Mouse (Mus musculus) inflammation-experienced regulatory T-cells, adult 6 months (primary cell): Measurements from ENCODE around the gene Abcc2. TPM values are rescaled to one million over a fixed set of nuclear protein-coding genes. Genes with fewer than 3 reads are reported as not detected.

Source experiments
- ATAC-seq: one replicate; pipeline ENCODE4 v1.8.0; 2017
- polyA plus RNA-seq, 3 experiments: library from polyadenylated mRNA; unstranded; fragments of 100-300 nt; shearing (Covaris generic); gene quantifications; one replicate each; pipeline ENCODE4 v1.2.1; 2017

The Abcc2 gene
- polyA plus RNA-seq, 3 experiments from 2014 or later: not detected

DNA sequence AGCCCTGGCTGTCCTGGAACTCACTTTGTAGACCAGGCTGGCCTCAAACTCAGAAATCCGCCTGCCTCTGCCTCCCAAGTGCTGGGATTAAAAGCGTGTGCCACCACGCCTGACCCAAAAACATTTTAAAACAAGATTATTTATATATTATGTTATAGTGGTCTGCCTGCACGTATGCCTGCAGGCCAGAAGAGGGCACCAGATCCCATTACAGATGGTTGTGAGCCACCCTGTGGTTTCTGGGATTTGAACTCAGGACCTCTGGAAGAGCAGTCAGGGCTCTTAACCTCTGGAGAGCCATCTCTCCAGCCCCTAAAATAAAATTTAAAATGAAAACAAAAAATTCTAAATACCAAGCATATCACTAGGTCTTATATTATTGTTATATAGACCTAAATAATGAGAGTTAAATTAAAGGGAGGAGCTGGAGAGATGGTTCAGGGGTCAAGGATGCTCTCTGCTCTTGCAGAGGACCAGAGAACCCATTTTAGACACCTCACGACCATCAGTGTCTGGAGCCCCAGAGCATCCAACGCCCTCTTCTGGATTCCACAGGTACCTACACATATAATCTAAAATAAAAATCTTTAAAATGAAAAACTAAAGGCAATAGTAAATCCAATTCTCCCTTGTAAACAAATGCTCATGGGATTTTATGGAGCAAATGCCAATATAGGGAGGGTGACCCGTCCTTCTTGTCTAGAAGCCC, 71.0 kb downstream of the Abcc2 start:
- ATAC-seq: no peak

DNA sequence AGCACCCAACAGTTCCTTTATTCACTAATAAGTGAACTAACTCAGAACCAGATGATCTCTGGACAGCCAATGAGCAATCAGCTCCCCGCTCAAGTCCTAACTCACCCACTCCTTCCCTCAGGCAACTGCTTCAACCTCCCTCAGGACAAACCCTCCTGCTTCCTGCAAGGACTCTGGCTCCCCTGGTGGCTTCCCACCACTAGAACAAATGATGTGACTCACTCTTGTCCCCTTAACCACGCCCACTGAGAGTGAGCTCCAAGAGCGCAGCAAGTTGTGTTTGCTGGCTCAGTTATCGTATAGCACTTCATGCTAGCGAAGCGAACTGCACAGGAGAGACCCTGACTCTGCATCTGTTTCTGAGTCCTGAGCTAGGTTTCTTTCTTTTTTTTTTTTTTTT, 75.4 kb downstream of the Abcc2 start:
- no peak for ATAC-seq

DNA sequence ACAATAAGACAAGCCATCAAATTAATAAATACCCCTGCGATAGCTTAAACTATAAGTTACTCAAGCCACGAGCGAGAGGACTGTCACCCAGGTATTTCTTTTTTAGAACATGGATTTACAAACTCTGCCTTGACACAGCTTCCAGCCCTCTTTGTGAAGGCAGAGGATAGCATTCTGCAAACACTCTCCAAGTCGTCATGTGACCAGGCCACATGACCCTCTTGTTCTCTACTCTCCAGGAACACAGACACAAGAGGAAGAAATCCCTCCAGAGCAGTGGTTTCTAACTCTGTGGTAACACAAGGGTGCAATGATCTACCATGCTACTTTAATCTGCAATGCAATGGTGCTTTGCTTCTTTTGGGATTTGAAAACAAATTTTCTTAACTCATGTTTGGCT, 88.4 kb downstream of the Abcc2 start:
- ATAC-seq: no peak

DNA sequence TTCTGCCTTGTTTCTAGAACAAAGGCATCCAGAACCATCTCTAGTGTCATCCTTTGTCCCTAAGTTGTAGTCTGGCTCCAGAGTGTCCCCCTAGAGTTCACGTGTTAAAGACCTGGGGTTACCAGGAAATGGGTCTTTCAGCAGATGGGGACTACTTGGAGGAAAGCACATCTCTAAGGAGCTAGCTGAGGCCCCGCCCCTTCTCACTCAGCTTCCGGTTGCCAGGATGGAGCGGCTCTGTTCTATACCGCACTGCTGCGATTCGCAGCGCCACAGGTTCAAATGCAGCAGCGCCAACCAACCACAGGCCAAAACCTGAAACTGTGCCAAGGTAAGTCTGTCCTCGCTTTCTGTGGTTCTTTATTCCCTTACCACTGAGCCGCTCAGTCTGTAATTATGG, 92.4 kb downstream of the Abcc2 start:
- ATAC-seq: no peak

DNA sequence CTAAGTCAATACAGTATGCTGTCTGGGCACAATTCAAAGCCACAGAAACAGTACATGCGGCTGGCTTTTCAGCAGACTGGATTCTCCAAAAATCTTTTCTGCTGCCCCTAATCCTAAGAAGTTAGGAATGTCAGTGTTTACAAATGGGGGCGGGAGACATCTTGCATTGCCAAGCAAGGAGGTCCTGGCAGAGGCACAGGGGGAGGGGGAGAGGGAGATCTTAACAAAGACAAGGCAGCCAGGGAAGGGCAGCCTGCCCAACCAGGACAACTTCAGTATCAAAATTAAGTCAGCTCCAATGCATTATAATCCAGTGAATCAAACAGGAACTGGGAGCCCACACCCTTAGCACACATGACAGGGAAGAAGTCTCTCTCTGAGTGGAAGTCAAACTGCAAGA, 94.0 kb downstream of the Abcc2 start:
- no peak for ATAC-seq

DNA sequence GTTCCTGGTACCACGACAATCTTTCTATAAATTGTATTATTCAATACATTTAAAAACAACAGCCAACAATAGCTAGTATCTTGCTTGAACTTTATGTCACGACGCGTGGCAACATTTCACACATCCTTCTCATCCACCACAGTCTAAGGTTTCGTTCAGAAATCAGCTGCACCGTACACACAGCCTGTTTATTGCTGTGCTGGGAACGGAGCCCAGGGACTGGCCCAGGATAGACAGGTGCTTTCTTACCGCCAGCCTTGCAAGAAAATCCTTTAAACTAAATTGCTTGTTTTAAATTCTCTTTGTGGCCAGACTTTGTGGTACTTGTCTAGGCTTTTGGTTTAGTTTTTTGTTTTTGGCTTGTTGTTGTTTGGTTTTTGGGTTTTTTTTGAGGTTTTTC, 95.4 kb downstream of the Abcc2 start:
- no peak for ATAC-seq

DNA sequence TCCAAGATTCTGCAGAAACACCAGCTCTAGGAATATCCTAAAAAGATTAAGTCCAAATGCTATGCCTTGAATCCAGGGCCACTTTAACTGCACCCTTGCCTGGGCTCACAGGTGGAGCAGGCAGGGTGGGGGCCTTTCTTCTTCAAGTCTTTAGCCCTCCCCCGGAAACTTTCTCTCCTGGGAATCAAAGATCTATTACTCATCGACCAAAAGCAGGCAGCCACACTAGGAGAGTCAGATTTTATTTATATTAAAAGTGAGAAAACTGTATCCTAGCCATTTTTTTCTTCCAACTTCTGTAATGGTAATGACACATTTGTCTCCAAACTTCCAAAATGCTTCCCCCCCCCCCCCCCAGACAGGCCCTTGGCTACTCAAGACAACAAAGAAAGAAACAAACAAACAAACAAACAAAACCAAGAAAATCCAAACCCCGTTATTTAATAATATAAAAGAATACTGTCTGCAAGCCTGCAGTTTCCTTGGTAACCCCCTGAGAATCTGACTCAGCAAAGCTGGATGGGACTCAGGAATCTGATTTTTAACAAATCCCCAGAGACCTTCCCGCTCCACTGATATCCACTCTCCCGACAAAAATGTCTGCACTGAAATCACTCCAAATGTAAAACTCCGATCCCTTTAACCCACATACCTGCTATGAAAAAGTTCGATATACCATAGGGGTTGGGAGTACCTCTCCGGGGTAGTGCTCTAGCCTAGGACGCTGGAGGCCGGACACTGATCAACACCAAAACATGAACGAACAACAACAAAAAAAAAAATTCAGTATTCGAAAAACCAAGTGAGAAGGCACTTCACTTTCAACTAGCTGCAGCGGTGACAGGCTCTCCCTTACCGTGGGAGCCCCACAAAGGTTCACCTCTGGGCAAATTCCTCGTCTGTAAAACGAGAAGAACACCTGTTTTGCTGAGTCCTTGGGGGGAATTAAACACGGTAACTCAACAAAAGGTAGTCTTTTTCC, 96.4 kb downstream of the Abcc2 start:
- no peak for ATAC-seq

DNA sequence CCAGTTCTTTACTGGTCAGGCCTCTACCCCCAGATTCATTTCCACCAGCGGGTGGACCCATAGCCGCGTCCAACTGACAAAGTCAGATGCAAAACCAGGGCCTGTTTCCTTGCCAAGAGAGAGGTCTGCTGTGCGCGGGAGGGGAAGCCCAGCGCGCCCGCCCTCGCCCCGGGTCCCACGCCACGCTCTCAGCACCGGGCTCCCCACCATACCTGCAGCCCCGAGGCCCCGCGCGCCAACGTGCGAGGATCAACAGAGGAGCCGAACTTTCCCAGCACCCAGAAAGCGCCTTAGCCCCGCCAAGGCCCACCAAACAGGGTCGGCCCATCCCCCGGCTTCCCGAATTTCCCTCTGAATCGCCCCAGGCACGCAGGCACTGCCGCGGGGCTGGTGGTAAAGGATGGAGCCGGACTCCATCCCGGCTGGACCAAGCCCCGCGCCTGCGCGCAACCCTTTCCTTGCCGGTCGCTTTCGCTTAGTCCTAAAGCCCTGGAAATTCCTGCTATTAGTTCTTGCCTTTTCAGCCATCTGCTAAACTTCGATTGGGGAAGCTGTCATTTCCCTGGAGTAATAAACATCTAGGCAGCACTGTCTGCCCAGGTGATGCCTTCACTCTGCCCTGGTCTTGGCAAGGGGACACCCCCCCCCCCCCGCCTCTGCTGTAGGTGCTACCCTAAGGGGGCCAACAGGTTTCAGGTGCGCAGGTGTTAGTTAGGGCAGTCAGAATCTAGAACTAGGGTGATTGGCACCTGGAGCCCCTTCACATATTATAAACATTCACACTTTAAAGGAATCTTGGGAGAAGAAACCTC, 97.6 kb downstream of the Abcc2 start:
- no peak for ATAC-seq

DNA sequence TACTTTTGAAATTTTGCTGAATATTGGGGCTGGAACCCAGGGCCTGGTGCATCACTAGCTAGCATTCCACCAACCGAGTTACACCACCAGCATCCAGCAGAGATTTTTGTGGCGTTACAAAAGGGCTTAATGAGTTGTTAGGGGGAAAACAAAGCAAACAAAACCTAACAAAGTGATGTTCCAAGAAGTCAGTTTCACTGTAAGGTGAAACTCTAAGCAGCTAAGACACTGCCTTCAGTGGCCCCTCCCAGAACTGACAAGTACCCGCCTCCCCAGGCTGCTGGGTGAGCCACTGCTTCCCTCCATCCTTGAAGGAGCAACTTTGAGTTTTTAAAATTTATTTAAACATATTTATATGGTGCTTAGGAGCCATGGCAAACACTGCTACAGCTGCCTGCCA, 98.4 kb downstream of the Abcc2 start:
- no peak for ATAC-seq

DNA sequence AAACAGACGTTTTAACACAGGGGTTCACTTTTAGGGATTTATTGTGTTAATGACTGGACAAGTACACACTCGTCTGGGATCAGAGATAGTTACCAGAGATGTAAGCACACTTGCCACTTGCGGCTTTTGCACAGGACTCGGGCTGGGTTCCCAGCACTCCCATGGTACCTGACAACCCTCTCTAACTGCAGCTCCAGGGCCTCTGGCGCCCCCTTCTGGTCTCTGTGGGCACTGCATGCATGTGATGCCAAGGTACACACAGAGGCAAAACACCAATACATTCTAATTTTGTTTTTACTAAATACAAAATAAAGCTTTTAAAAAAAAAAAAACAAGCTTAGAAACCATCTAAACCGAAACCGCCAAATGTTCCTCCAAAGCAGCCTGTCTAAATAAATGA, 99.6 kb downstream of the Abcc2 start:
- ATAC-seq: no peak

DNA sequence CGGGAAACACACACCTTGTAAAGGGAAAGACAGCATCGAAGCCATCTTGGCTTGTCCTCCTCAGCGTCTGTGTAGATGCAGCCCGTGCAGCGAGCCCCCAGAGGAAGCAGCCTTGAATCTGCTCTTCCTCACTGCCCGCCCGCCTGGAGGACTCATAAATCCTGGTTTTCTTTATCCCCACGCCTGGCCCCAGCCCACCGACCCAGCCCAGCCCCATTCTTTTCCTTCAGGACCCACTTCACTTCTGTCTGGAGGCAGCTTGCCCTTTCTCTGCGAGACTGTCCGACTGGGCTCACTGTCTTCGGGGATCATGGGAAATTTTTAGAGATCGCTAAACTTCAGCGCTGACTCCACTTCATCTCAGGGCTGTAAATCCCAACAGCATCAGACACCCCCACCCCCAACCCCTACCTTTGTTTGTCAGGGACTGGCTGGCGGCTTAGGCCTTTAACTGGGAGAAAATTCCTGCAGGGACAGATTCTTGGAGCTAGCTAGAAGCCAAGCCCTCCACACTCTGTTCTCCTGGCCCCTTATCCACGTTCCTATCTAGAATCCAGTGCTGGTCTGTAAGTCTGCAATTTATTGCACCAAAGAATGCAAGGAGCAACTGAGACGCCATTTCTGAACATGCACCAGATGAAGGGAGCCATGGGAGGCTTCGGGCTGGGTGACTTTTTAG, 101.0 kb downstream of the Abcc2 start:
- ATAC-seq: no peak

DNA sequence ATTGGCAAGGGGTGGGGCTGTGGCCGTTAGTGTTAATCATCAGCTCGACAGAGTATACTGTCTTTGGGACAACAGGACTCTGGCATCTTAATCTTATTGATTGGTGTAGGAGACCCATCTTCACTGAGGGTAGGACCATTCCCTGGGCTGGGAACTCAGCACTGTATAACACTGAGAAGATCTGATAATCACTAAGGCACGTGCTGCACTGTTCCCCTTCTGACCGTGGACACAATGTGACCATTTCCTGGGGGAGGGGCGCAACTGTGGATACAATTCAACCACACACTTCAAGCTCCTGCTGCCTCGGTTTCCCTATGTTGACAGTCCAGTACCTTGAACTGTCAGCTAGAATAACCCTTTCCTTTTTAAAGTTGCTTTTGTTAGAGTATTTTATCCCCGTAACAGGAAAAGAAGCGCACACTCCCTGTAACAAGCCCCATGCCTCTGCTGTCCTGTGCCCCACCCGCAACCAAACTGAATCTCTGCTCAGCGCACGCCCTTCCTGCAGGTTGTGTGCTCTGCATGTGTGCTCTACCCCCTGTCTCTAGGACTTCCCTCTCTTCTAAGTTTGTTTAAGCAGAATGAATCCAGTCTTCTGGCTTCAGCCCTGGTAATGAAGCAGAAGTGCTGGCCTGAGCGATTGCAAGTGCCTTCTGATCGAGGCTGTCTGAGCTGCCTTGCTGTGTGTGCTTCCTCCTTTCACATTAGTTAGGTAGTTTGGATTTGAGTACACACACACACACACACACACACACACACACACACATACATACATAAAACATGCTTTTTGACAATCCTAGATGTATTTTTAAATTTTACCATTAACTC, 102.9 kb downstream of the Abcc2 start:
- ATAC-seq: no peak

DNA sequence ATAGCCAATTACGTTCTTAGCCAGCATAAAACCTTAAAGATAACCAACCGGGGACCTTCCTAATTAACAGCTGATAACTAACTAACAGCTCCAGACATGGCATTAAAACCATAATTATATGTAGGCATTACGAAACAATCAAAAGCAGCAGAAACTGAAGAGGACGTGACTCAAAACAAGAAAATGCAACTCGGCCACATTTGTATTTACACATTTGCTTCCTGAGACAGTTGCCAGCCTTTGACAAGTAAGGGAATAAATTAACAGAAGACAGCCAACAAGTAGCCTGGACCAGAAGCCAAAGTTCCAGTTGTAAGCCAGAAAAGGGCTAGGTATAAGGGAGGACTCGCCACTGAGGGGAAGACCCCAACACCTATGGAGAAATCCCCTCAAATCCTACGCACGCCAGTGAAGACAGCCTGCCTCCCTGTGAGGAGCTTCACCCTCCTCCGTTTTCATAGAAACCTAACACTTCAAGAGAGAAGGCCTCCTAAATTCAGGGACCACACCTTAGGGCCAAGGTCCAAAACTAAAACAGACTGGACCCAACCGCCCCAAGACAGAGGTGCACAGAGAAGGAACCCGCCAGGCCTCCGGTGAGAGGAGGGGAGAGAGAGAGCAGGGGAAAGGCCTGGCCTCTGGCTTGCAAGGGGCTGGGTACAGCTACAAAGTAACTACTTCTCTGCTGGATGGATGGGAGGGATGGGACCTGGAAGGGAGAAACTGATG, 104.5 kb downstream of the Abcc2 start:
- no peak for ATAC-seq

DNA sequence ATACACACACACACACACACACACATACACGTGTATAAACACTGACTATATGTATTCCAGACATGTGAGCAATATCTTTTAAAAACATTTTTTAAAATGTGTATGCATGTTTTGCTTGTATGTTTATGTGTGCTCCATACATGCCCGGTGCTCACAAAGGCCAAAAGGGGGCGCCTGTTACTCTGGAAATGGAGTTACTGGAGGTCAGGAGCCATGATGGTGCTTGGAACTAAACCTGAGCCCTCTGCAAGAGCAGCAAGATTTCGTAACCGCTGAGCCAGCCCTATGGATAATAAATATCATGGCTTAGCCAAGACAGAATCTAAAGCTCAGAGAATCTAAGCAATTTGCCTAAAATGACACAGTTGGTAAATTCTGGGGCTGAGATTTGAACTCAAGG, 105.2 kb downstream of the Abcc2 start:
- ATAC-seq: no peak

DNA sequence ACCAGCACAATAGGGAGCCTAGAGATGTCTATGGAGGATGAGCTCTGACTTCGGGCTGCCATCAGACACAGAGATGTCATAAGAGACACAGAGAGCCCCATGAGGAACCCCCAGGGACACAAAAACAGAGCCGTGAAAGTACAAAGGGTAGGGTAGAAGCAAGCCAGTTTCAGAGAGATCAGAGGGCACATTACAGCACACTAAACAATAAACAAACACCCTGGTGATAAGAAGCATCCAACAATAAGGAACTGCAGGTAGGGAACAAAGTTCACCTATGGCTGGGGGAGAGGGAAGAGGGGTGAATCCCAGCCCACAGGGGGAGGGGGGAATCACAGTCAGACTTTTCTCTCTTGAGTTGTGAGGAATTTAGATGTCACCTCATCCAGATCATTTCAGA, 105.7 kb downstream of the Abcc2 start:
- no peak for ATAC-seq

Other genes with a start within 250 kb of the Abcc2 start
- gene Nkx2-3, start 169.9 kb upstream of the Abcc2 start, polyA plus RNA-seq: not detected
- gene Slc25a28, start 107.3 kb upstream of the Abcc2 start, polyA plus RNA-seq: 10 to 100 TPM in 2 of 3 experiments, 1 to 10 TPM in 1; 4.6 to 14.1 (median 12.4) TPM
- 10 to 100 TPM in 1 of 3 experiments, 1 to 10 TPM in 2; 6.7 to 10.7 (median 7.2) TPM for gene Entpd7, start 92.5 kb upstream of the Abcc2 start, polyA plus RNA-seq
- gene Cutc, start 29.2 kb upstream of the Abcc2 start, polyA plus RNA-seq: 10 to 100 TPM; 12.8 to 17.2 (median 13.6) TPM
- 10 to 100 TPM in 1 of 3 experiments, 1 to 10 TPM in 2; 8.1 to 11.0 (median 9.3) TPM for gene Cox15, start 29.2 kb upstream of the Abcc2 start, polyA plus RNA-seq
- gene Dnmbp, start 158.0 kb downstream of the Abcc2 start, polyA plus RNA-seq: 1 to 10 TPM; 3.5 to 7.0 (median 6.7) TPM
- not detected for gene Cpn1, start 204.4 kb downstream of the Abcc2 start, polyA plus RNA-seq
- gene Cyp2c23, start 247.0 kb downstream of the Abcc2 start, polyA plus RNA-seq: not detected